In the genomic region with DNA sequence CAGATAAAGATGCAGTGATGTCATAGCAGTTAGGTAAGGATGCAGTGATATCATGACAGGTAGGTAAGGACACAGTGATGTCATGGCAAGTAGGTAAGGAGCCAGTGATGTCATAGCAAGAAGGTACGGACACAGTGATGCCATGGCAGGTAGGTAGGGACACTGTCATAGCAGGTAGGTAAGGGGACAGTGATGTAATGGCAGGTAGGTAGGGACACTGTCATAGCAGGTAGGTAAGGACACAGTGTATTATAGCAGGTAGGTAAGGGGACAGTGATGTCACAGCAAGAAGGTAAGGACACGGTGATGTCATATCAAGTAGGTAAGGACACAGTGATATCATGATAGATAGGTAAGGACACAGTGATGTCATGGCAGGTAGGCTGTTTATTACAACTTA, we compare ENCODE assay signal across 27 mouse cellular contexts.
A peak's percentile ranks its signal among the peaks of the same experiment; 100 is the strongest.
DNase-seq lines count a peak whose midpoint lies in the region; ATAC-seq and TF ChIP-seq lines count a peak whose summit lies in the region.
"Had no signal": no experiment of that assay in that cellular context is flagged by ENCODE, and none has a peak within 500 bp of the region (broad histone marks: within the 10 kb centered on the region; RNA-seq: fewer than 3 reads in every experiment).

No protein-coding gene starts in this region.

- TF ChIP-seq EP300 in lung, postnatal 0 days (IDR thresholded peaks at IDR 0.05) = no peak

- no peak overlapping the region for H3K9ac ChIP-seq in kidney, embryonic 14.5 days (ENCODE audit: low read depth, low read length)
- no peak overlapping the region for H3K9ac ChIP-seq in lung, embryonic 15.5 days
- no peak overlapping the region for H3K9ac ChIP-seq in lung, postnatal 0 days (replicated peaks; ENCODE audit: low read depth)
- H3K9ac ChIP-seq: forebrain, embryonic 13.5 days; limb, embryonic 13.5 days; liver, embryonic 12.5 days had no signal

- no peak for TF ChIP-seq CTCF in lung, postnatal 0 days (IDR thresholded peaks at IDR 0.05)

- H3K4me3 ChIP-seq in heart, embryonic 10.5 days = no peak overlapping the region
- no peak overlapping the region for H3K4me3 ChIP-seq in kidney, embryonic 14.5 days (ENCODE audit: low read length)
- H3K4me3 ChIP-seq in lung, embryonic 15.5 days = no peak overlapping the region
- no peak overlapping the region for H3K4me3 ChIP-seq in lung, postnatal 0 days (ENCODE audit: low read depth, low read length)
- H3K4me3 ChIP-seq: erythroblast, embryonic 14.5 days; forebrain, embryonic 13.5 days; limb, embryonic 13.5 days; liver, embryonic 12.5 days had no signal

- no peak overlapping the region for H3K4me2 ChIP-seq in kidney, embryonic 14.5 days (replicated peaks; ENCODE audit: low read depth, low read length)
- no peak overlapping the region for H3K4me2 ChIP-seq in lung, embryonic 15.5 days
- H3K4me2 ChIP-seq in lung, postnatal 0 days (replicated peaks; ENCODE audit: low read depth, low read length) = no peak overlapping the region
- H3K4me2 ChIP-seq: forebrain, embryonic 13.5 days; limb, embryonic 13.5 days; liver, embryonic 12.5 days had no signal

- DNase-seq in heart, embryonic 10.5 days (ENCODE audit: low spot score) = peak; percentile 9
- DNase-seq in heart, postnatal 36 days = no peak
- DNase-seq in kidney, postnatal 4 days = no peak
- DNase-seq in lung, postnatal 0 days (ENCODE audit: low spot score) = no peak
- no peak for DNase-seq in right cerebral cortex, adult 18-20 months
- DNase-seq: adrenal gland, postnatal 25 days; cerebellum, adult 11-12 months; cerebellum, adult 9-11 months; embryo, embryonic 11 days; gastrocnemius, postnatal 10 days; heart, postnatal 14 days; kidney, adult 11 months; kidney, postnatal 14 days; lung, adult 18-20 months; lung, postnatal 14 days; midbrain, embryonic 14.5 days; right cerebral cortex, postnatal 4 days; thymus, adult 2 months; thymus, postnatal 36 days had no signal

- no peaks in the 10 kb centered on the region for H3K27me3 ChIP-seq in heart, embryonic 10.5 days (ENCODE audit: insufficient read depth, poor library complexity, severe bottlenecking)
- H3K27me3 ChIP-seq in kidney, embryonic 14.5 days (ENCODE audit: control insufficient read depth, insufficient read depth, low read length) = no peaks in the 10 kb centered on the region
- no peaks in the 10 kb centered on the region for H3K27me3 ChIP-seq in lung, embryonic 15.5 days
- H3K27me3 ChIP-seq in lung, postnatal 0 days (replicated peaks; ENCODE audit: insufficient read depth, low read length) = no peaks in the 10 kb centered on the region
- H3K27me3 ChIP-seq: forebrain, embryonic 13.5 days; limb, embryonic 13.5 days; liver, embryonic 12.5 days; Patski had no signal

- ATAC-seq in kidney, embryonic 14.5 days (ENCODE audit: low FRiP score, low TSS enrichment) = 0 out of 2 replicates have a peak, but pooled peaks have one; percentile 35
- 0 out of 2 replicates have a peak, but pooled peaks have one; percentile 46 for ATAC-seq in lung, embryonic 15.5 days (ENCODE audit: borderline replicate concordance, extremely low read depth, low FRiP score, low TSS enrichment)
- ATAC-seq in lung, postnatal 0 days = no peak
- ATAC-seq in monocyte, adult 5-6 weeks (replicated peaks; ENCODE audit: insufficient number of reproducible peaks, low FRiP score, low TSS enrichment, poor library complexity, severe bottlenecking) = peak; percentile 40; the same call in 1 of the 2 replicates
- ATAC-seq: forebrain, embryonic 13.5 days; liver, embryonic 12.5 days; Patski had no signal

- no peak overlapping the region for H3K27ac ChIP-seq in heart, embryonic 10.5 days
- H3K27ac ChIP-seq in kidney, embryonic 14.5 days (ENCODE audit: low read depth, low read length) = no peak overlapping the region
- no peak overlapping the region for H3K27ac ChIP-seq in lung, embryonic 15.5 days
- no peak overlapping the region for H3K27ac ChIP-seq in lung, postnatal 0 days (ENCODE audit: low read length)
- H3K27ac ChIP-seq: forebrain, embryonic 13.5 days; limb, embryonic 13.5 days; liver, embryonic 12.5 days had no signal

- intact Hi-C loops in heart, postnatal 36 days (cut with DNase I) = no loop called here

- no peaks in the 10 kb centered on the region for H3K9me3 ChIP-seq in heart, embryonic 10.5 days
- H3K9me3 ChIP-seq in kidney, embryonic 14.5 days (ENCODE audit: control insufficient read depth, low read length) = no peaks in the 10 kb centered on the region
- H3K9me3 ChIP-seq in lung, embryonic 15.5 days = no peaks in the 10 kb centered on the region
- H3K9me3 ChIP-seq in lung, postnatal 0 days (ENCODE audit: low read length) = no peaks in the 10 kb centered on the region
- H3K9me3 ChIP-seq: forebrain, embryonic 13.5 days; limb, embryonic 13.5 days; liver, embryonic 12.5 days had no signal

- no peaks in the 10 kb centered on the region; the same call in 1 of the 2 replicates for H3K4me1 ChIP-seq in heart, embryonic 10.5 days
- no peaks in the 10 kb centered on the region for H3K4me1 ChIP-seq in kidney, embryonic 14.5 days (ENCODE audit: control insufficient read depth, insufficient read depth, low read length)
- H3K4me1 ChIP-seq in lung, embryonic 15.5 days = no peaks in the 10 kb centered on the region
- H3K4me1 ChIP-seq in lung, postnatal 0 days (ENCODE audit: insufficient read depth, low read depth, low read length) = no peaks in the 10 kb centered on the region
- H3K4me1 ChIP-seq: forebrain, embryonic 13.5 days; limb, embryonic 13.5 days; liver, embryonic 12.5 days had no signal

- 96% methylated on average over 2 of the region's 2 CpGs for WGBS in heart, embryonic 10.5 days
- WGBS in kidney, embryonic 14.5 days = 94% methylated on average over 2 of the region's 2 CpGs
- 96% methylated on average over 2 of the region's 2 CpGs for WGBS in lung, embryonic 15.5 days
- 100% methylated on average over 2 of the region's 2 CpGs for WGBS in lung, postnatal 0 days

- H3K36me3 ChIP-seq in heart, embryonic 10.5 days = 0 out of 2 replicates have a peak, but pooled peaks cover 3% of the 10 kb centered on the region
- no peaks in the 10 kb centered on the region for H3K36me3 ChIP-seq in kidney, embryonic 14.5 days (ENCODE audit: control insufficient read depth, insufficient read depth, low read length)
- no peaks in the 10 kb centered on the region for H3K36me3 ChIP-seq in lung, embryonic 15.5 days
- no peaks in the 10 kb centered on the region for H3K36me3 ChIP-seq in lung, postnatal 0 days (ENCODE audit: insufficient read depth, low read length)
- H3K36me3 ChIP-seq: liver, embryonic 12.5 days had no signal
